Mouse (Mus musculus): ENCODE measurements around the gene Rpl10a. TPM values are rescaled to one million over a fixed set of nuclear protein-coding genes. Genes with fewer than 3 reads are reported as not detected.
"Not testable (repeated sequence)": the region's sequence is repeated elsewhere in the genome, so short reads cannot be mapped to it uniquely, and the experiment has no call there.

The Rpl10a gene
- polyA plus RNA-seq, 1 experiment from 2014 or later, result 554 TPM

DNA sequence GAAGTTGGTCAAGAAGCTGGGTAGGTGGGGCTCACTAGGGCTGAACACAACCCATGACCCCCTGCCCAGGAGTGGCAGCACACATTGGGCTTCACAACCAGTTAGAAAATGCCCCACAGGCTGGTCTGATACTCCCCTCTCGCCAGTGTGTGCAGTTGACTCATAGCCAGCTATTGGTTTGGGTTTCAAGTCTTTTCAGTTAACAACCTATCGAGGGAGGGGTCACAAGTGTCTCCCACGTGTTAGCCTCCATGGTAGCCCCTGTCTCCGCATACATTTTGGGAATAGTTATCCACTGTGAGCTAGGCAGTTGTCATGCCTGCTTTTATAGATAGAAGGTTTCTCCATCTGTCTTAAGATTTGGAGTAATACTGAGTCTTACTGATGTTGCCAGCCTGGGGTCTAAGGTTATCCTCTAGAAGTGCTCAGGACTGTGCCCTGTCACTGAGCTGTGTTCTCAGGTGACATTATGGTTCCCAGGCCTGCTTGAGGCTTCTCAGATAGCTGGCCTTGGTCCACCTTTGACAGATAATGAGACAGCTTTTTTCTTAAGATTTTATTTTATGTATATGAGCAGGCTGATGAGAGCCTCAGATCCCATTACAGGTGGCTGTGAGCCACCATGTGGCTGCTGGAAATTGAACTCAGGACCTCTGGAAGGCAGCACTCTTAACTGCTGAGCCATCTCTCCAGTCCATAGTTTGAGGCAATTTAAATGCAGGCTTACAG is 1.4 kb downstream of the Rpl10a start:
- ChIA-PET POLR2A (interaction anchor here (0.8 to 3.9 kb wide), 7 partner anchors 8 to 20 kb away, joined by 3 to 45 read pairs (median 4); partner anchors contain the start of gene Tead3), CTCF (interaction anchor here (1.5 to 2.1 kb wide), 4 partner anchors 13 to 38 kb away, joined by 4 to 8 read pairs (median 4); no protein-coding TSS in a partner anchor)
- in situ Hi-C loops (cut with MboI; ENCODE audit: low pct_unique_long_range_greater_than_20kb), result no loop called here
- H3K27me3 ChIP-seq, result no peaks in the 10 kb centered on the region
- DNase-seq (ENCODE audit: low read depth, low spot score), result no peak
- TF ChIP-seq CTCF (IDR thresholded peaks at IDR 0.05), result no peak
- ATAC-seq, result no peak

DNA sequence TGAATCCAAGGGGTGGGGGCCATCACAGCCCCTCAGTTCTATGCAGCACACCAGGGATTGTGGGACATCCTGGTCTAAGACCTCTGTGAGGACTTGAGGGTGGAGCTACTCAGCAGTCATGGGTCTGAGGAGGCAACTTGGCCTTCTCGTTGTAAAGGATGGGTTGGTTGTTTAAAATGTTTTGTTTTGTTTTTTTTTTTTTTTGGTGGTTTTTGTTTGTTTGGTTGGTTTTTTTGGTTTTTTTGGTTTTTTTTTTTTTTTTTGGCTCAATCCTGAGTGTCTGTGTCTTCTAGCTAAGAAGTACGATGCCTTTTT is 1.9 kb downstream of the Rpl10a start:
- TF ChIP-seq CTCF (IDR thresholded peaks at IDR 0.05), result no peak
- DNase-seq (ENCODE audit: low read depth, low spot score), result no peak
- CTCF ChIA-PET, result interaction anchor here (1.5 to 2.1 kb wide), 4 partner anchors 12 to 104 kb away, joined by 4 to 10 read pairs (median 6); no protein-coding TSS in a partner anchor
- no peaks in the 10 kb centered on the region for H3K27me3 ChIP-seq
- POLR2A ChIA-PET, result interaction anchor here (0.8 to 3.9 kb wide), 7 partner anchors 9 to 105 kb away, joined by 3 to 45 read pairs (median 7); partner anchors contain the start of gene Tead3
- in situ Hi-C loops (cut with MboI; ENCODE audit: low pct_unique_long_range_greater_than_20kb), result no loop called here
- no peak for ATAC-seq

DNA sequence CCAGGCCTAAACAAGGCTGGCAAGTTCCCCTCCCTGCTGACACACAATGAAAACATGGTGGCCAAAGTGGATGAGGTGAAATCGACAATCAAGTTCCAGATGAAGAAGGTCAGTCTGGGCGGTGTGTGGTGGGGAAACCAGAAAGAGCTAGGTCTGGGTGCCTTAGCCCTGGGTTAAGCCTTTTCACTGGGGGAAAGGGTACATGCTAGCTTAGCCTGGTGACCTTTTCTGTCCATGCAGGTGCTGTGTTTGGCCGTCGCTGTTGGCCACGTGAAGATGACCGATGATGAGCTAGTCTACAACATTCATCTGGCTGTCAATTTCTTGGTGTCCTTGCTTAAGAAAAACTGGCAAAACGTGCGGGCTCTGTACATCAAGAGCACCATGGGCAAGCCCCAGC is 2.3 kb downstream of the Rpl10a start:
- in situ Hi-C loops (cut with MboI; ENCODE audit: low pct_unique_long_range_greater_than_20kb); ATAC-seq; H3K27me3 ChIP-seq; DNase-seq (ENCODE audit: low read depth, low spot score): not testable (repeated sequence)
- ChIA-PET POLR2A (interaction anchor here (1.1 to 3.9 kb wide), 8 partner anchors 9 to 105 kb away, joined by 3 to 45 read pairs (median 6); partner anchors contain the start of gene Tead3), CTCF (interaction anchor here (1.5 to 2.1 kb wide), 4 partner anchors 12 to 105 kb away, joined by 4 to 10 read pairs (median 6); no protein-coding TSS in a partner anchor)

DNA sequence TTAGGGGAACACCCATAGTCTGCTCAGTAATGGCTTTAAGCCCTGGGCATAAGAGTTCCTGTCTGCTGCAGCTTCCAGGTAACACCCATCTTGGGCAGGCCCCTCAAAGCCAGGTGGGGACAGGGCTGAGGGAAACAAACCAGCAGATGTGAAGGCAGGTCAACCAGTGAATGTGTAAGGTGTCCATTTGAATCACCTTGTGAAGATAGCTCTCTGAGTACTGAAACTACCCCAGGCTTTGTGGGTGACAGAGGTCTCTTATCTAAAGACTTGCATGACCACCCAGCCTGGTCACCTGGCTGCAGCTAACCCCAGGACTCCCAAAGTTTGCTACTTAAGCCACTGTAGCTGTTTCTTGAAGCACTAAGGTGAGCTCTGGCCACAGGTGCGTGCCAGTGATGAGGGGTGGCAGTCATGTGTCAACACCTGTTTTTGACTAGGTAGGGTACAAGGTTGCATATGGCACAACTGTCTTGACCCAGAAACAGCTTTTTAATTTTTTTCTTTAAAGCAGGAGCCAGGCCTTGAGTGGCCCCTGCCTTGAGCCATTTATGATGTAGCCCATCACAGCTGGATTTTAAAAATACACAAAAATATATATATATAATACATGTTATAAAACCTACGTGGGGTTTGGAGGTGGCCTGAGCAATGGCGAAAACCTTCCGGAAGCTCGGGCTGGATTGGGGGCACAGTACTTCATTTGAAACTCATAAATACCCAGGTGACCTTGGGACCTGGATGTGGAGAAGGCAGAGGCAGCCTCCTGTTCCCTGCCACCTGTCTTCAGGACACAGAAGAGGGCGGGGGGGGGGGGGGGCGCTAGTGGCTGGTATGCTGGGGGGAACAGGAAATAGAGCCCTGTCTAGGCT is 3.2 kb downstream of the Rpl10a start:
- CTCF ChIA-PET, result interaction anchor here (1.5 to 1.9 kb wide), 3 partner anchors 11 to 105 kb away, joined by 4 to 10 read pairs (median 5); no protein-coding TSS in a partner anchor
- in situ Hi-C loops (cut with MboI; ENCODE audit: low pct_unique_long_range_greater_than_20kb), result no loop called here
- DNase-seq (ENCODE audit: low read depth, low spot score) (no peak), ATAC-seq (no peak)
- TF ChIP-seq CTCF (IDR thresholded peaks at IDR 0.05), result no peak
- POLR2A ChIA-PET, result interaction anchor here (0.7 to 3.9 kb wide), 12 partner anchors 8 to 124 kb away, joined by 3 to 45 read pairs (median 5); partner anchors contain the start of genes Def6, Fance and Tead3
- H3K27me3 ChIP-seq, result no peaks in the 10 kb centered on the region

DNA sequence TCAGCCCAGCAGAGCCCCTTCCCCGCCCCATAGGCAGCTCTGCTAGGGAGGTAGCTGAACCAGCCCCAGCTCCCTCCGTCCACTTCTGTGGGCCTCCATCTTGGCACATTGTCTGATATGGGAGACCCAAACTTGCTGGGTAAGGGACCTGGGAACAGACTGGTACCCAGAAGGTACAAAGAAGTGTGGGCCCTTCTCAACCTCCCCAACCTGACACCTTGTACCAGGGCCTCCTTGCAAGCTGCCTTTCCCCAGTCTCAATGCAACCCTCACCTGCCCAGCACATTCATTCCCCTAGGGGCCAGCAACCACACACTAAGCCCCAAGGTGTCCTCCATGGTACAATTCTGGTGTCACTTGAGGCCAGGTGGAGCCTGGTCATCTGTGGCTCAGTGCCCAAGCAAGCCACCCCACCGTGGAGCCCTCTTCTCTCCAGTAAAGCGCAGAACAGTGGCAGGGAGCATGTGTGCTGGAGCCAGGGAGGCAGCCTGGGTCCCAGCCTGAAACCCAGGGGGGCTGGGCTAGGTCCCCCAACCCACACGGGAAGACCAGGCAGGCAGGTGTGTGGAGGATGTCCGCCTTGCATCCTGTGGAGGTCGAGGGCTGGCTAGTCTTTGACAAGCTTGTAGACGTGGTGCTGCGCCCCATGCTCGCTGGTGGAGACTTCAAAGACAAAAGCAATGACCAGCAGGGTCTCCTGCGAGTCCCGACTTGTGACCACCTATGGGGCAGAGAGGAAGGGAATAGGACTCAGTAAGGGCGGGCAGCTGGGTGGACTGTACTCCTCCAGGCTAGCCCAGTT is 4.0 kb downstream of the Rpl10a start:
- ATAC-seq (no peak), DNase-seq (ENCODE audit: low read depth, low spot score) (no peak)
- no peak for TF ChIP-seq CTCF (IDR thresholded peaks at IDR 0.05)
- H3K27me3 ChIP-seq, result no peaks in the 10 kb centered on the region
- ChIA-PET POLR2A (interaction anchor here (0.7 to 3.9 kb wide), 10 partner anchors 8 to 125 kb away, joined by 3 to 45 read pairs (median 6); partner anchors contain the start of genes Def6, Fance and Tead3), CTCF (interaction anchor here (1.9 kb wide), 1 partner anchor 106 kb away, joined by 10 read pairs; no protein-coding TSS in a partner anchor)
- in situ Hi-C loops (cut with MboI; ENCODE audit: low pct_unique_long_range_greater_than_20kb), result no loop called here

DNA sequence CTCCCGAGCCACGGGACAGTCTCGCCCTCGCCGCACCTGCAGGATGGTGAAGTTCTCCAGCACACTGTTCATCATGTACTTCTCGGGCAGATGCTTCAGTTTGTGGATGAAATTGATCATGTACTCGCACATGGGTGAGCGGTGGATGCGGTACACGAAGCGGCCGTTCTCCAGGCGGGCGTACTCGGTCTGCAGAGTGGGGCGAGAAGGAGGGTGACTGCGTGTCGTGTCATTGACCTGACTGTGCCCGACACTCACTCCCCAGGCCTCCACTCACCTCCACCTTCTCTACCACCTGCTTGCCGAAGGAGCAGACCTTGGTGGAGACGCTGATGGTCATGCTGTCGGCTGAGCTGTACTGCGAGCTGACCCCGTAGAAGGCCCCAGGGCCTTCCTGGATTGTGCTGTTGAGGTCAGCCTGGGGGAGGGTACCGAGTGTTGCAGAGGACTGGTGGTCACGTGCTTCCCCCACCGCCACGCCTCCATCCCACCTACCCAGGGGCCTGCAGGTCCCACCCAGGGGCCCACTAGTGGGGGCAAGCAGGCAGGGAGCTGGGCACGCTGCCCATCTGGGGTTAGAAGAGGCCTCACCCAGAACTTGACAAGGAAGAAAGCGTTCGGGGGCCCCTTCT is 4.8 kb downstream of the Rpl10a start:
- CTCF ChIA-PET, result no interaction called here
- in situ Hi-C loops (cut with MboI; ENCODE audit: low pct_unique_long_range_greater_than_20kb), result no loop called here
- no peak for ATAC-seq

DNA sequence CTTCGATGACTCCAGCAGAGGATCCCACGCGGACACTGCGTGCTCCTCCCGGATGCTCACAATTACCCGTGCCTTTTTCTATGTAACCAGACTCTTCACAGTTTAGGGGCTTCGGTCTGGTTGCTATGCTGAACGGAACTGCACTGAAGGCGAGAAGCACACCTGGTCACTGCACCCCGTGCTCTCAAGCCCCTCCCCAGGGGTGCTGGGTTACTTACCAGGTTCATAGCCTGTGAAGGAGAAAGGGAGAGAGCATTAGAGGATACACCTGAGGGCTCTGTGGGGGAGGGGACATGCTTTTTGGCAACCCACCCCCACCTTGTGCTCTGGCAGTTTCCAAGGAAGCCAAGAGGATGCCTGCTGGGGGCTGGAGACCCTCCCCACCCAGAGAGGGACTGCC is 7.0 kb downstream of the Rpl10a start:
- CTCF ChIA-PET, result no interaction called here
- TF ChIP-seq CTCF (IDR thresholded peaks at IDR 0.05), result no peak
- no peaks in the 10 kb centered on the region for H3K27me3 ChIP-seq
- ATAC-seq (no peak), DNase-seq (ENCODE audit: low read depth, low spot score) (no peak)
- in situ Hi-C loops (cut with MboI; ENCODE audit: low pct_unique_long_range_greater_than_20kb), result no loop called here
- POLR2A ChIA-PET, result interaction anchor here (2.1 kb wide), 1 partner anchor 16 kb away, joined by 4 read pairs; the partner anchor contains the start of gene Tead3

More for the DNA sequence above, 4.8 kb downstream of the Rpl10a start:
- POLR2A ChIA-PET, result interaction anchor here (2.1 kb wide), 1 partner anchor 18 kb away, joined by 4 read pairs; the partner anchor contains the start of gene Tead3
- no peak for DNase-seq (ENCODE audit: low read depth, low spot score)
- no peaks in the 10 kb centered on the region for H3K27me3 ChIP-seq
- no peak for TF ChIP-seq CTCF (IDR thresholded peaks at IDR 0.05)

DNA sequence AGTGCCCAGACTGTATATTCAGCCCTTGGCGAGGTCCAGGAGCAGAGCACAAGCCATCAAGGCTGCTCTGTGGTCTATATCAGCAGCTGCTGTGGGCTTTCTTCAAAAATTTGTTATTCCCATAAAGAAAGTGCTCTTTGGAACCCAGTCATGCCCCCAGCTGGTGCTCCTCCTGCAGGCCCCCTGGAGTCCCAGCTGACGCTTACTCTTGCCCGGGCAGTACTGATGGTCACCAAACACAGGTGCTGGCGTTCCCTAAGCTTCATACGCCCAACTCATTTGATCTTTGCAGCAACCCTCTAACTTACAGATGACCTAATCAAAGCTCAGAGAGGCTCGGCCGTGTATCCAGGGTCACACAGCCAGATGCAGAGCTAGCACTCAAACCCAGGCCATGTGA is 9.3 kb downstream of the Rpl10a start:
- no peak for ATAC-seq
- CTCF ChIA-PET, result no interaction called here

DNA sequence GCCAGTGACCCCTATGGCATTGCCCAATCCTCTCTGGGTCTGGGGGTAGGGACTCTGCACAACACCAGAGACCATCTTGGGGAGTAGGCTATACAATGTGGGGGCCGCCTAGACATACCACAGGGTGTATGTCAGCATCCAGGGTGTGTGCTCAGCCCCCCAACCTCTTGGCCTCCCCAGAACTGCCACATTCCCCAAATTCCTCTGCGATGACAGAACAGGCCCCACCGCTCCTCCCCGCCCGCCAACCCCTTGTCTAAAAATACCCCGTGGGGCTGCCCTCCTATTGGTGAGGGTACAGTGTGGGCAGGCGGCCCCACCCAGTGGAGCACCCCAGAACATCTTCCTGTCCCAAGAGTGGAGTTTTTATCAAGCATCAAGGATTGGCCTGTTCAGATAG is 12.3 kb downstream of the Rpl10a start:
- no peak for TF ChIP-seq CTCF (IDR thresholded peaks at IDR 0.05)
- H3K27me3 ChIP-seq, result no peaks in the 10 kb centered on the region
- ATAC-seq, result no peak
- DNase-seq (ENCODE audit: low read depth, low spot score), result no peak
- ChIA-PET CTCF (no interaction called here), POLR2A (no interaction called here)
- in situ Hi-C loops (cut with MboI; ENCODE audit: low pct_unique_long_range_greater_than_20kb), result no loop called here

More for the DNA sequence above, 9.3 kb downstream of the Rpl10a start:
- in situ Hi-C loops (cut with MboI; ENCODE audit: low pct_unique_long_range_greater_than_20kb), result no loop called here
- TF ChIP-seq CTCF (IDR thresholded peaks at IDR 0.05), result no peak
- POLR2A ChIA-PET, result interaction anchor here (0.6 to 1.6 kb wide), 4 partner anchors 8 to 58 kb away, joined by 3 to 8 read pairs (median 6); no protein-coding TSS in a partner anchor
- no peaks in the 10 kb centered on the region for H3K27me3 ChIP-seq
- DNase-seq (ENCODE audit: low read depth, low spot score), result no peak

Data from Patski (cell line).